Mouse (Mus musculus): ENCODE results near the gene Fam168a. TPM values are rescaled to one million over a fixed set of nuclear protein-coding genes. Genes with fewer than 3 reads are reported as not detected.

The Fam168a gene
- polyA plus RNA-seq, 1 experiment from 2014 or later, result 118 TPM

Small RNA genes lying within 50 kb of the gene (microRNA-seq; reads per million reads assigned to microRNA genes)
- gene Mir3102, result 49.7 reads per million, percentile 44 among the genes with 10 or more reads in this experiment

Other genes with a start within 250 kb of the Fam168a start
- not detected in 2 replicates for gene Ucp3, start 233.6 kb upstream of the Fam168a start, polyA plus RNA-seq (2015; fragmentation: Nextera tagmentation; extraction: Ambion mirVana)
- 42.3 and 49.6 TPM in 2 replicates for gene Ucp2, start 213.3 kb upstream of the Fam168a start, polyA plus RNA-seq (2015; fragmentation: Nextera tagmentation; extraction: Ambion mirVana)
- gene Dnajb13, start 191.7 kb upstream of the Fam168a start, polyA plus RNA-seq (2015; fragmentation: Nextera tagmentation; extraction: Ambion mirVana), result 3.0 and 3.3 TPM in 2 replicates
- gene Coa4, start 169.6 kb upstream of the Fam168a start, polyA plus RNA-seq (2015; fragmentation: Nextera tagmentation; extraction: Ambion mirVana), result 10.1 and 12.3 TPM in 2 replicates
- gene Rab6a, start 99.2 kb upstream of the Fam168a start, polyA plus RNA-seq (2015; fragmentation: Nextera tagmentation; extraction: Ambion mirVana), result 209 and 217 TPM in 2 replicates
- 70.1 and 73.5 TPM in 2 replicates for gene Mrpl48, start 98.3 kb upstream of the Fam168a start, polyA plus RNA-seq (2015; fragmentation: Nextera tagmentation; extraction: Ambion mirVana)
- 7.1 and 7.6 TPM in 2 replicates for gene Plekhb1, start 44.2 kb upstream of the Fam168a start, polyA plus RNA-seq (2015; fragmentation: Nextera tagmentation; extraction: Ambion mirVana)
- 3.9 and 4.8 TPM in 2 replicates for gene Relt, start 156.8 kb downstream of the Fam168a start, polyA plus RNA-seq (2015; fragmentation: Nextera tagmentation; extraction: Ambion mirVana)
- 8.5 and 10.2 TPM in 2 replicates for gene Arhgef17, start 225.5 kb downstream of the Fam168a start, polyA plus RNA-seq (2015; fragmentation: Nextera tagmentation; extraction: Ambion mirVana)